Mouse (Mus musculus): ENCODE results near the gene Kti12. TPM values are rescaled to one million over a fixed set of nuclear protein-coding genes. Genes with fewer than 3 reads are reported as not detected.

Kti12 gene
- polyA plus RNA-seq, 1 experiment from 2014 or later, result 60.9 TPM

- Histone ChIP-seq H3K4me3 (ENCODE audit: low read depth, low read length) (no peak overlapping the region), H3K4me1 (ENCODE audit: control insufficient read depth, insufficient read depth, low read length) (no peaks in the 10 kb centered on the region), H3K9ac (ENCODE audit: low read length) (no peak overlapping the region; the same call in 1 of the 2 replicates), H3K27me3 (ENCODE audit: control insufficient read depth, insufficient read depth, low read length) (no peaks in the 10 kb centered on the region), H3K36me3 (ENCODE audit: control insufficient read depth, insufficient read depth, low read length) (no peaks in the 10 kb centered on the region; the same call in 1 of the 2 replicates), H3K27ac (replicated peaks; ENCODE audit: low read depth, low read length) (no peak overlapping the region), H3K4me2 (ENCODE audit: low read depth, severe bottlenecking) (no peak overlapping the region), H3K9me3 (ENCODE audit: control insufficient read depth, low read length) (no peaks in the 10 kb centered on the region)
- DNase-seq (ENCODE audit: low spot score), result no peak
- no peak for ATAC-seq (ENCODE audit: insufficient number of reproducible peaks, low FRiP score, low TSS enrichment, low read depth)
Observed at GRCm38 (mm10) chr4:108843336-108843735, 4.2 kb upstream of the Kti12 start.

DNA sequence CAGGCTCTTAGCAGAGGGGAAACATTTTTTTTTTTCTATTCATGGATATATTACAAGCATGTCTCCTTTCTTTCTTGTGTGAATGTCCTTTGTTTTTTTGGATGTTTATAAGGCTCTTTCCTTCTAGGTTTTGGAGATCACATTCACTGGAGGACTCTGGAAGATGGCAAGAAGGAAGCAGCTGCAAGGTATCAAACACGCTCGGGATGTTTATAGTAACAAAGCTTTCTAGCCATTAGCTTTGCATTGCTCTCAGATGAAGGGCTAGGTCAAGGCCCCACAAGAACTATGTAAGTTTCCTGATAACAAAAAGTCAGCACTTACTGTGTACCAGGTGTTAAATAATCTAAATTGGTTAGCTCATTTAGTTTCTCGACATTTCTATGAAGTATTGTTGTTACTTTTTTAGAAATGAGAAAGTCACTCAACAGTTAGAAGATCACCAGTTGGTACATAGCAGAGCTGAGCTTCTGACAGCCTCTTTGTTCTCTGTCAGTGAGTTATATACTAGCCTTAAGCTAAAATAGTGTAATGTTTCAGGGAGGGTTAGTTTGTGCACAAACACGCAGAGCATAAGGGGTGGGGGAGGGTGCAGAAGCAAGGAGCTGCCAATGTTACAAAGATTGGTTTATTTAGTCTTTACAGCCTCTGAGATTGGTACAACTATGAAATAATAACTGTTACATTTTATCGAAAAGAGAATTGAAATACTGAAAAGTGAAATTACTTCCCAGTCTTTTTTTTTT is 1.6 kb upstream of the Kti12 start:
- 91% methylated on average over 5 of the region's 5 CpGs for WGBS
- Histone ChIP-seq H3K9ac (ENCODE audit: low read length) (no peak overlapping the region), H3K4me1 (ENCODE audit: control insufficient read depth, insufficient read depth, low read length) (peaks cover 8% of the 10 kb centered on the region; the same call in 1 of the 2 replicates), H3K27ac (replicated peaks; ENCODE audit: low read depth, low read length) (no peak overlapping the region), H3K9me3 (ENCODE audit: control insufficient read depth, low read length) (no peaks in the 10 kb centered on the region), H3K4me2 (ENCODE audit: low read depth, severe bottlenecking) (no peak overlapping the region), H3K27me3 (ENCODE audit: control insufficient read depth, insufficient read depth, low read length) (no peaks in the 10 kb centered on the region), H3K4me3 (ENCODE audit: low read depth, low read length) (no peak overlapping the region), H3K36me3 (ENCODE audit: control insufficient read depth, insufficient read depth, low read length) (no peaks in the 10 kb centered on the region; the same call in 1 of the 2 replicates)
- no peak for ATAC-seq (ENCODE audit: insufficient number of reproducible peaks, low FRiP score, low TSS enrichment, low read depth)
- DNase-seq (ENCODE audit: low spot score), result no peak

- H3K36me3 ChIP-seq (ENCODE audit: control insufficient read depth, insufficient read depth, low read length), result no peaks in the 10 kb centered on the region; the same call in 1 of the 2 replicates
- peak within 1 kb of the TSS; percentile 93 for H3K4me3 ChIP-seq (ENCODE audit: low read depth, low read length)
- H3K27me3 ChIP-seq (ENCODE audit: control insufficient read depth, insufficient read depth, low read length), result no peaks in the 10 kb centered on the region
- WGBS, result 10% methylated on average over 20 of the region's 20 CpGs
- peak within 1 kb of the TSS; percentile 84 for H3K9ac ChIP-seq (ENCODE audit: low read length)
- H3K4me2 ChIP-seq (ENCODE audit: low read depth, severe bottlenecking), result peak within 1 kb of the TSS; percentile 97
- peak within 1 kb of the TSS; percentile 88 for H3K27ac ChIP-seq (replicated peaks; ENCODE audit: low read depth, low read length)
- ATAC-seq (ENCODE audit: insufficient number of reproducible peaks, low FRiP score, low TSS enrichment, low read depth) (no peak), DNase-seq (ENCODE audit: low spot score) (peak; percentile 40)
- H3K4me1 ChIP-seq (ENCODE audit: control insufficient read depth, insufficient read depth, low read length), result peaks cover 8% of the 10 kb centered on the region; the same call in 1 of the 2 replicates
- H3K9me3 ChIP-seq (ENCODE audit: control insufficient read depth, low read length), result no peaks in the 10 kb centered on the region
Observed at GRCm38 (mm10) chr4:108848505-108848848, 892 bp downstream of the Kti12 start, which contains the start of gene A730015C16Rik. A730015C16Rik (minus strand) TSS chr4:108848619.

GRCm38 (mm10) chr4:108866806-108867205 is 19.2 kb downstream of the Kti12 start:
- H3K27me3 ChIP-seq (ENCODE audit: control insufficient read depth, insufficient read depth, low read length), result no peaks in the 10 kb centered on the region
- H3K9ac ChIP-seq (ENCODE audit: low read length), result no peak overlapping the region
- H3K4me3 ChIP-seq (ENCODE audit: low read depth, low read length), result no peak overlapping the region
- H3K4me2 ChIP-seq (ENCODE audit: low read depth, severe bottlenecking), result no peak overlapping the region
- no peak overlapping the region for H3K27ac ChIP-seq (replicated peaks; ENCODE audit: low read depth, low read length)
- 87% methylated on average over 7 of the region's 7 CpGs for WGBS
- no peaks in the 10 kb centered on the region for H3K4me1 ChIP-seq (ENCODE audit: control insufficient read depth, insufficient read depth, low read length)
- no peaks in the 10 kb centered on the region for H3K36me3 ChIP-seq (ENCODE audit: control insufficient read depth, insufficient read depth, low read length)
- no peaks in the 10 kb centered on the region for H3K9me3 ChIP-seq (ENCODE audit: control insufficient read depth, low read length)
- DNase-seq (ENCODE audit: low spot score), result no peak
- no peak for ATAC-seq (ENCODE audit: insufficient number of reproducible peaks, low FRiP score, low TSS enrichment, low read depth)

- no peak overlapping the region for H3K4me2 ChIP-seq (ENCODE audit: low read depth, severe bottlenecking)
- H3K4me1 ChIP-seq (ENCODE audit: control insufficient read depth, insufficient read depth, low read length), result no peaks in the 10 kb centered on the region
- no peaks in the 10 kb centered on the region for H3K36me3 ChIP-seq (ENCODE audit: control insufficient read depth, insufficient read depth, low read length)
- no peak overlapping the region for H3K27ac ChIP-seq (replicated peaks; ENCODE audit: low read depth, low read length)
- no peak overlapping the region for H3K9ac ChIP-seq (ENCODE audit: low read length)
- ATAC-seq (ENCODE audit: insufficient number of reproducible peaks, low FRiP score, low TSS enrichment, low read depth) (peak; percentile 75; the same call in 1 of the 2 replicates), DNase-seq (ENCODE audit: low spot score) (peak; percentile 90)
- no peaks in the 10 kb centered on the region for H3K9me3 ChIP-seq (ENCODE audit: control insufficient read depth, low read length)
- no peaks in the 10 kb centered on the region for H3K27me3 ChIP-seq (ENCODE audit: control insufficient read depth, insufficient read depth, low read length)
- no peak overlapping the region for H3K4me3 ChIP-seq (ENCODE audit: low read depth, low read length)
- 37% methylated on average over 10 of the region's 10 CpGs for WGBS
Observed at GRCm38 (mm10) chr4:108869730-108870374, 22.3 kb downstream of the Kti12 start.

- no peaks in the 10 kb centered on the region for H3K4me1 ChIP-seq (ENCODE audit: control insufficient read depth, insufficient read depth, low read length)
- no peak overlapping the region for H3K4me3 ChIP-seq (ENCODE audit: low read depth, low read length)
- no peak for ATAC-seq (ENCODE audit: insufficient number of reproducible peaks, low FRiP score, low TSS enrichment, low read depth)
- H3K27me3 ChIP-seq (ENCODE audit: control insufficient read depth, insufficient read depth, low read length), result no peaks in the 10 kb centered on the region
- no peaks in the 10 kb centered on the region for H3K9me3 ChIP-seq (ENCODE audit: control insufficient read depth, low read length)
- WGBS, result 87% methylated on average over 5 of the region's 5 CpGs
- DNase-seq (ENCODE audit: low spot score), result no peak
- no peak overlapping the region for H3K9ac ChIP-seq (ENCODE audit: low read length)
- no peak overlapping the region for H3K27ac ChIP-seq (replicated peaks; ENCODE audit: low read depth, low read length)
- no peak overlapping the region for H3K4me2 ChIP-seq (ENCODE audit: low read depth, severe bottlenecking)
- H3K36me3 ChIP-seq (ENCODE audit: control insufficient read depth, insufficient read depth, low read length), result no peaks in the 10 kb centered on the region
Observed at GRCm38 (mm10) chr4:108873746-108874145, 26.2 kb downstream of the Kti12 start.

DNA sequence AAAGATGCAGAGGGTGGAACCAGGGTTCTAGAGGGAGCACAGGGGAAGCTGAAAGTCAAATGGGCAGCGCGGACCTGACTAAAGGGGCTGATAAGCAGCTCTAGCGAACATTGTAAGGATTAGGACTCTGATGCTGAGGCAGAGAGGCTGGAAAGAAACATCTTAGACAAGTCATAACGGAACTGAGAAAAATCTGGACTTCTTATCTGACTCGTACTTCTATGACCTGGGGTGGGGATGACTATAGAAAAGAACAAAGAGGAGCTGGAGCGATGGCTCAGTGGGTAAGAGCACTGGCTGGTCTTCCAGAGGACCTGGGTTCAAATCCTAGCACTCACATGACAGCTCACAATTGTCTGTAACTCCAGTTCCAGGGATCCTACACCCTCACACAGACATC is 30.3 kb downstream of the Kti12 start:
- no peak overlapping the region for H3K27ac ChIP-seq (replicated peaks; ENCODE audit: low read depth, low read length)
- WGBS, result 76% methylated on average over 6 of the region's 6 CpGs
- no peak overlapping the region for H3K4me2 ChIP-seq (ENCODE audit: low read depth, severe bottlenecking)
- H3K4me1 ChIP-seq (ENCODE audit: control insufficient read depth, insufficient read depth, low read length), result no peaks in the 10 kb centered on the region
- H3K9me3 ChIP-seq (ENCODE audit: control insufficient read depth, low read length), result no peaks in the 10 kb centered on the region
- H3K27me3 ChIP-seq (ENCODE audit: control insufficient read depth, insufficient read depth, low read length), result no peaks in the 10 kb centered on the region
- ATAC-seq (ENCODE audit: insufficient number of reproducible peaks, low FRiP score, low TSS enrichment, low read depth) (no peak), DNase-seq (ENCODE audit: low spot score) (no peak)
- H3K9ac ChIP-seq (ENCODE audit: low read length), result no peak overlapping the region
- H3K4me3 ChIP-seq (ENCODE audit: low read depth, low read length), result no peak overlapping the region
- H3K36me3 ChIP-seq (ENCODE audit: control insufficient read depth, insufficient read depth, low read length), result no peaks in the 10 kb centered on the region

DNA sequence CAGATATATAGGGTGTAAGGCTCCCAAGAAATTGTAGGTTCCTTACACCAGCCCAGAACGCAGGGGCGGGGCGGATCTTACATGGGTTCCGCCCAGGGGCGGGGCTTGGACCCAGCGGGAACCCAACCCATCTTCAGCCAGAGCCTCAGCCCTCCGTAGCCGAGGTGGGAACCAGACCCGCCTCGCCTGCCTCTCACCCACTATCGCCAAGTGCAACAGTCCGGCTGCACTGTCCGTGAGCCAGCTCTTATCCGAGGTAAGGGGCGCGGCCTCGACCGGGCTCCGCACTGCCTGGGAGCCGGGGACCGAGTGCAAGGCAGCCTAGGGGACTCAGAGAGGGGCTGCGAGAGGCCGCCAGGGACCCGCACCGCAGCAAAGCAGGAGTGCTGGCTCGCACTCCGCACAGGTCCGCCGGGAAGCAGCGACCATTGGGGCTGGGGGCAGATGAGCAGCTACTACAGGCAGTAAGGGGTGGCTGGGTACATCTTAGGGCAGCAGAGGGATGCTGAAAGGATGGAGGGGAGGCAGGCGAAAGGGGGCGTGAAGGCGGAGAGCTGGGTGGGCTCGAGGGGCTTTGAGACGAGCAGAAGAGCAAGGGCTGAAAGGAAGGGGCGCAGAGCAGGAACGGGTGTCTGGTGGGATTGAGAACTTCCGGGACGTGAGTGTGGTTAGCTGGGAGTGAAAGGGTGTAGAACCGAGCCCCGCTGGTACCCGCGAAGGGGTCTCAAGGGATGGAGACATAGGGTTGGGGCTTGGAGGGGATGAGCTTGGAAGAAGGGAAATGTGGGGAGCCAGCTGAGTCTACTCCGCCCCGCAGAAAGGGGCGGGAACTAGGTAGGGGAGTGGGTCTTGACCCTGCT is 31.6 kb downstream of the Kti12 start, which contains the start of gene Rab3b:
Gene Rab3b (plus strand): TSS at position 101 of the 860 bp plus-strand sequence.
- Histone ChIP-seq H3K4me2 (ENCODE audit: low read depth, severe bottlenecking) (peak within 1 kb of the TSS; percentile 99), H3K27ac (replicated peaks; ENCODE audit: low read depth, low read length) (no peak within 1 kb of the TSS), H3K9me3 (ENCODE audit: control insufficient read depth, low read length) (no peaks in the 10 kb centered on the region), H3K36me3 (ENCODE audit: control insufficient read depth, insufficient read depth, low read length) (no peaks in the 10 kb centered on the region), H3K27me3 (ENCODE audit: control insufficient read depth, insufficient read depth, low read length) (no peaks in the 10 kb centered on the region), H3K4me3 (ENCODE audit: low read depth, low read length) (peak within 1 kb of the TSS; percentile 58), H3K4me1 (ENCODE audit: control insufficient read depth, insufficient read depth, low read length) (no peaks in the 10 kb centered on the region), H3K9ac (ENCODE audit: low read length) (peak within 1 kb of the TSS; percentile 60)
- WGBS, result under 1% methylated on average over 46 of the region's 46 CpGs
- DNase-seq (ENCODE audit: low spot score) (peak; percentile 76), ATAC-seq (ENCODE audit: insufficient number of reproducible peaks, low FRiP score, low TSS enrichment, low read depth) (peak; percentile 85)
